Mouse (Mus musculus) adrenal gland, postnatal 10 days (tissue): ENCODE results near the gene Ctsw. TPM values are rescaled to one million over a fixed set of nuclear protein-coding genes. Genes with fewer than 3 reads are reported as not detected.
"Not testable (repeated sequence)": the region's sequence is repeated elsewhere in the genome, so short reads cannot be mapped to it uniquely, and the experiment has no call there.

ENCODE experiments used
- DNase-seq: peaks from one replicate; pipeline ENCODE4 v3.0.0; 2021; ENCODE audit warnings: mixed read lengths
- long read RNA-seq, 2 experiments: library from polyadenylated mRNA; stranded (forward); transcript quantifications; one replicate each; pipeline ENCODE4 v2.0.0; 2021
- total RNA-seq, 2 experiments: library from RNA; stranded (reverse); gene quantifications; 2 replicates each; pipeline ENCODE4 v1.2.3; 2021

Ctsw gene
- total RNA-seq, result 1 to 10 TPM; 1.4 to 1.8 TPM
- long read RNA-seq, experiment 1, partial matches to known transcripts, result 0 of 5 reads
- long read RNA-seq, experiment 1, other reads (novel, unspliced or antisense), result 3 of 5 reads
- long read RNA-seq, experiment 2, partial matches to known transcripts, result 0 of 1 reads
- long read RNA-seq, experiment 2, other reads (novel, unspliced or antisense), result 1 of 1 reads

DNA sequence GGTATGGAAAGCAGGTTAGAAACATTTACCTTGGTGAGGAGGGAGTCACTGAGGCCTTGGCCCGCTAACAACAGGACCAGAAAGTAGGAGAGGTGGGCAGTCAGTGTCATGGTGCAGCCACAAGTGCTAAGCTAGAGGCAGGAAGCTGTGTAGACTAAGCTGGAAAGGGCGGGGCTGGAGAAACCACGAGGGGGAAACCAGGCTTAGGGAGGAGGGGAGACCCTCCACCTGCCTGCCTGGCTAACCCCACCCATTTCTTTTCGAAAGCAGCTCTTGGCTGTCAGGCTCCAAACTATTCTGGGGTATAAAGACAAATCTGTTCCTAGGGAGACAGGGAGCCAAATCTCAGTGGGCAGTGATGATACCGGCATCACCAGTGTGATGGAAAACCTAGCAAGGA, at the start of gene Ctsw:
TSS of gene Ctsw (minus strand) at position 134 of the 400 bp plus-strand sequence.
- DNase-seq, result no peak

DNA sequence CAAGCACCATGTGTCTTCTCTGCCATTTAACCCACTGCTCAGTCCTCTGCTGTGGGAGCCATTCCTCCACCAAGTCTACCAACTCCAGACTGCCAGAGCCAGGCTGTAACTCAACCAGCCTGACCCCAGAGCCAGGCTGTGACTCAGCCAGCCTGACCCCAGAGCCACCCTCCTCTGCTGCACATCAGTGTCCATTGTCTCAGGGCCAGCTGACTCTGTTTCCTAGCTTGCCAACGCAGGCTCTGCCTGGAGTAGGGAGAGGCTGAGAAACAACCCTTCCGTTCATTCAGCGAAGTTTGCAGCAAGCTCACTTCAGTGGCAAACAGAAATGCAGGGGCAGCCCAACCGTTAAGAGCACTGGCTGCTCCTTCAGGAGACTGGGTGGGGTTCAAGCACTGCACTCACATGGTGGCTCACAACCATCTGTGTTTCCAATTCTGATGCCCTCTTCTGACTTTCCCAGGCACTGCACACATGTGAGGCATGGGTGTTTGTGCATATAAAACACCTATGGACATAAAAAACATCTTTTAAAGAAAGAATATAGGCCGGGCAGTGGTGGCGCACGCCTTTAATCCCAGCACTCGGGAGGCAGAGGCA, 48.7 kb upstream of the Ctsw start:
- no peak for DNase-seq

DNA sequence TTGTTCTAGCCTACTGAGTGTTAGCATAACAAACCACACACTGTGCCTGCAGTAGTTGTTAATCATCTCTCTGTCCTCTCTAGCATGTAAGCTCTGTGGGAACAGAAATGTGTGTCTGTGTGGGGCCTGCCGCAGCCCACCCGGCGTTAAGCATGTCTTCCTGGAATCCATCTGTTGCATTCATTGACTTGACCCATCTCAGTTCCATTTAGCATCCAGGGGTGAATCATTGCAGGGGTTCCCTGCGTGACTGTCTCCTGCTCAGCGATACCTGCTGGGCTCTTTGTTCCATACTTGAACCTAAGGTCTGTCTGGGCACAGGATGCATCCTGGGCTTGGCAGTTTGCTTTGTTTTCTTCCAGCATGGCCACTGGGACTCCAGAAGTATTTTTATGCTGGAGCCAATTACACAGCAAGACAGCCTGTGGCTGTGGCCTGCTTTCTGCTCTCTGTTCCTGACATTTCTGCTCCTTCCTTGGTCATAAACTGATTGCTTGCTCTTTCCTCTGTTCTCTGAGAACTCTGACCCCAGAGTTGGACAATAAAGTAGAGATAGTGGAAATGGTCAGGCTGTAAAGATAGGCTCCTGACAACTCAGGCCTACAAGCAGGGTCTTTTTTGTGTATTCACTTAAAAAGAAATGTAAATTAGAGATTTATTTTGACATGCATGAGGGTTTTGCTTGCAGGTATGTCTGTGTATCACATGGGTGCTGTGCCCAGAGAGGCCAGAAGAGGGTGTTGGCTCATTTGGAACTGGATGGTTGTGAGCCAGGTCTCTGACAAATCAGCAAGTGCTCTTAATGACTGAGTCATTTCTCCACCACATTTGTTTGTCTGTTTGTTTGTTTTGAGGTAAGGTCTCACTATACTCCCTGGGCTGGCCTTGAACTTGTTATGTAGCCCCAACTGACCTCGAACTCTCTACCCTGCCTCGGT, 47.8 kb upstream of the Ctsw start:
- DNase-seq, result no peak

DNA sequence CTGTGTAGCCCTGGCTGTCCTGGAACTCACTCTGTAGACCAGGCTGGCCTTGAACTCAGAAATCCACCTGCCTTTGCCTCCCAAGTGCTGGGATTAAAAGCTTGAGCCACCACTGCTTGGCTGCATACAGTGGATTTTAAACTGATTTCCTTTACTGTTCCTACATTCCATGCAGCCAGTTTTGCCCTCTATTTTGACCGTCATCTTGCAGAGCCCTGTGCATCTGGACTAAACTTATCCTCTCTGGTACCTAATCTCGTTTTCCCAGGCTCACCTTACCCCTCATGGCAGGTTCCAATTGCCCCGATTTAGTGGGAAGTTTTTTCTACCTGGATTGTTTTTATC, 44.7 kb upstream of the Ctsw start:
- DNase-seq, result no peak

DNA sequence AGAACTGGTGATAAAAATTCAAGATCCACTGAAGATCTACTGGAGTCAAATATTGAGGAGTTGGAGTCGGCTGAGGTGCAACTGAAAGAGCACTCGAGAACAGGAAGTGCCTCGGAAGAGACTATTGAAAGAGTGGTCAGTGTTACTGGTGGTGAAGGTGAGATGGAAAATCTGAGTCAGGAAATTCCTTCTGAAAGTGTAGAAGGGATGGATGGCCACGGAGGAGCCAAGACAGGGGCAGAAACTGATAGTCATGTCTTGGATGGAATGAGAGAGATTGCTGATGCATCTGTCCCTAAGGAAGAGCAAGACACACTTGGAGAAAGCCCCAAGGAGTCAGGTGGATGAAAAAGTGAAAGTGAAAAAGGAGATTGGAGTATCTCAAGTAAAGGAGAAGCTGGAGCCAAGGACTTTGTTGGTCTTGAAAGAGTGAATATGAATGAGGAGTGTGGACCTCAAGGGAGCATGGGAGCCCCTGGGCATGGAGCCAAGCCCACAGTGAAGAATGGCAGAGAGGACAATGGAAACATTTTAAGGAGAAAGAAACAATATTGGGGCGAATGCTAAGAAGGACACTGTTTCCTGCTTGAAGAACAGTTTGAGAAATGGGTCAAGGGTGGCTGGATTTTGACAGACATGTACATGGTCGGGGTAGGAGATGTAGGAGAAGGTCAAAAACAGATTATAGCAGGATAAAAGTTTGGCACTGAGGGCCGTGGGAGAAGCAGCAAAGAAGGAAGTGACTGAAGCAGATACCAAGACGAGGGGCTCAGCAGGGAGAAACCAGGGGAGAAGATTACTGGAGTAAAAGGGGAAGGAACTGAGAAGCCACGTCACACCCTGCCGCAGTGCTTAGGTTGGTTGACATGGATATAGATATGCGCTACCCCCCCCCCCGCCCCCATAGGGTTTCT, 44.0 kb upstream of the Ctsw start:
- no peak for DNase-seq

DNA sequence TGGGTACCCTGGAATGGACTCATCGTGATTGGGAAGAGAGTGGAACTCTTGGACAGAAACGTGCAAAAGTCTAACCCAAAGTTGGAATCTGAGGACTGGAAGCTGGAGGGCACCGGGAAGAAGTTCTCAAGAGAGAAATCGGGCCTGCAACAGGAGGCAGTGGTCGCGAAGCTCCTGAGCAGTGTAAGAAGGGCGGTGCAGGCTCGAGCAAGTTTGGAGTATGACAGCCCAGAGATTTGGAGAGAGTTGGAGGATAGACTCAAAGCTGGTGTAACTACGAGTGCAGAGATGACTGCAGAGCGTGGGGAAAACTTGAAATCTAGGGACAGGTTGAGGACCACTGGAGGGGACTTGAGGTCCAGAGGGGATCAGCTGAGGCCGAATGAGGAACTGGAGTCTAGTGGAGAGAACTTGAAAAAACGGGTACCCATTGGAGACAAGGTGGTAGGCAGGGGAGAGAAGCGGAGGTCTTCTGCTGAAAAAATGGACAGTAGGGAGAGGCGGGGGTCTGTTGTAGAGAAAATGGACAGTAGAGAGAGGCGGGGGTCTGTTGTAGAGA, 42.8 kb upstream of the Ctsw start:
- DNase-seq, result no peak

DNA sequence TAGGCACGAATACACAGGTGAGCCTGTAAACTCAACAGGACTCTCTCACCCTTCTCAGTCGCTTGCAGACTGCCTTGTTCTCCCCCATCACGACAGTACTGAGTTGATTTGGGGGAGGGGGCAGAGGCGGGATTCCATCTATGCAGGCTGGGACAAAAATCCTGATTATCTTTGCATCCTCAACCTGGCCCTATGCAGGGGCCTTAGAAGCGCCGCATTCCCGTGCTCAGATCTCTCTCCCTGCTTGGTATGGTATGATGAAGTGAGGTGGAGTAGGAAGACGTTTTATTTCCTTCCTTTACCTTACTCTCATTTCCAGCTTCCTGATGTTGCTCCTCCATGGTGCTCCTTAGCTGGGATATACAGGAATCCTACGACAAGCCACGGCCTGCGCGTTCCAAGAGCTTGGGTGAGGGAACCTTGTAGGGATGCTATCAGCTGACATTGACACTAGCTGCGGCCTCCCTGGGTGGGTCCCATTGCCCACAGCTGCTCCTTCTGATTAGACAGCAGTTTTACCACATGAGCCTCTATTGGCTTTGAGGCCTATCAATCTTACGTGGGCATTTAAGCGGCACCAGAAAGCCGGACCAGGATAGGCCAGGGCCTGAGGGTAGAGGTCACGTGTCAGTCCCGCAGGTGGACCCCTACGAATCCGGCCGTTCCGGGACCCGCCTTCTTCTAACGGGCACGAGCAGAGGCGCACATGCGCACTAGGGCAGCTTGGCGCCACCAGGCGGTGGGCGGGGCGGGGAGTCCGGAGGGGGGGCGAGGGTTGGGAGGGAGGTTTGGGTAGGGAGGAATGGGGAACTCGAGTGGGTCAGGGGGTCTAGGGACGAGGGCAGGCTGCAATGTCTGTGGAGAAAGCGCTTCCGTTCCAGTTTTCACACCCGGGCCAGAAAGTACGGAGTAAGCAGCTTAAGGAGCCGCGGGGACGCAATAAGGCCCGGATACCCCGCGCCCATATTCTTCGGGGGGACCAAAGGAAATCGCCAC, 42.0 kb upstream of the Ctsw start, which contains the start of gene Snx32:
TSS of gene Snx32 (minus strand) at position 508 of the 996 bp plus-strand sequence.
- DNase-seq, result peak; percentile 97

DNA sequence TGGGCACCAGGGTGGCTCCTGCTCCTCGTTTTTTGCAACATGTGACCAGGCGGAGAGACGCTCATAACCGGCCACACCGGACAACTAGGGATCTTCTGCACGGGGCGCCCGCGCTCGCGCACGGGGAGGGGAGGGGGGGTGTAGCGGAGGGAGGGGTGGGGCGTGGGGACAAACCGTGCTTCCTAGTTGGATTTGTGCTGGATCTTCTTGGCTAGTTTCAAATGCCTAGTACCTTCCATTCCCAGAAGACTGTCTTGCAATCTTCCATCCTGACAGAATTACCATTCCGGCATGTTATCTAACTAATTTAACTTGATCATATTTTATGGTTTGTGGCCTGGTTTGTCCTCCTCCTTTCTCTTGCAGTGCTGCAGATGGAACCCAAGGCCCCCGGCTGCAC, 35.4 kb upstream of the Ctsw start, which contains the start of gene 1700020D05Rik:
TSS of gene 1700020D05Rik (minus strand) at position 101 of the 400 bp plus-strand sequence.
- no peak for DNase-seq

DNA sequence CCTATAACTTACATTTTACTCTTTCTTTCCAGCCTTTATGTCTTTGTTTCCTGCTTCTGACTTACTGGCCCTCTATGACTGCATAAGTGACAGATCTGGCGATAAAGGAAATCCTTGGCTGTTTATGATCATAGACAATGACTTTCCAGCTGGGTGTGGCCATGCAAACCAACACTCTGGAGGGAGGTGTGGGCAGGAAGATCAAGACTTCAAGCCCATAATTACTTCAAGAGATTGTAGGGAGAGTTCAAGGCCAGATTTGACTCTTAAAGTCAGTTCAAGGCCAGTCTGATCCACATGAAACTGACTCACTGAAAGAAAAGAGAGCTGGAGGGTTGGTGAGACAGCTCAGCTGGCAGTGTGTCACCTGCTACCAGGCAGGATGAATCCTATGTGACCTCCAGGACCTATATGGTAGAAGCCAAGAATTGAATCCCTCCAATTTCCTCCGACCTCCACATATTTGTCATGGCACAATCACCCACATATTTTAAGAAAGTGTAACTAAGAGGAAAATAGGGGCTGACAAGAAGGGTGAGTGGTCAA, 32.1 kb upstream of the Ctsw start:
- DNase-seq, result no peak

DNA sequence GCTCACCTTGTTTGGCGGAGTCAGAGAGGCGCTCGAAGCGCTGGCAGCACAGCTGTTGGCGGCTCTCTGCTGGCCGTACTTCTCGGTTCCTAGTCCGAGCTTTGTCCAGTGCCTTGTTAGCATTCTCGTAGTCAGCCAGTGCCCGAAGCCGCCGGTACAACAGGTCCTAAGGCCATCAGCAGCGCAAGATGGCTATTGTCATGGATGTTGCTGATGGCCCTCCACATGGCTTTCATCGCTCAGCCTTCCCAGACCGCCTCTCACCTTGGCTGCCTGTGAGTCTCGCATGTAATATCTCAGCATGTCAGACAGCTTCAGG, 27.7 kb upstream of the Ctsw start:
- no peak for DNase-seq

DNA sequence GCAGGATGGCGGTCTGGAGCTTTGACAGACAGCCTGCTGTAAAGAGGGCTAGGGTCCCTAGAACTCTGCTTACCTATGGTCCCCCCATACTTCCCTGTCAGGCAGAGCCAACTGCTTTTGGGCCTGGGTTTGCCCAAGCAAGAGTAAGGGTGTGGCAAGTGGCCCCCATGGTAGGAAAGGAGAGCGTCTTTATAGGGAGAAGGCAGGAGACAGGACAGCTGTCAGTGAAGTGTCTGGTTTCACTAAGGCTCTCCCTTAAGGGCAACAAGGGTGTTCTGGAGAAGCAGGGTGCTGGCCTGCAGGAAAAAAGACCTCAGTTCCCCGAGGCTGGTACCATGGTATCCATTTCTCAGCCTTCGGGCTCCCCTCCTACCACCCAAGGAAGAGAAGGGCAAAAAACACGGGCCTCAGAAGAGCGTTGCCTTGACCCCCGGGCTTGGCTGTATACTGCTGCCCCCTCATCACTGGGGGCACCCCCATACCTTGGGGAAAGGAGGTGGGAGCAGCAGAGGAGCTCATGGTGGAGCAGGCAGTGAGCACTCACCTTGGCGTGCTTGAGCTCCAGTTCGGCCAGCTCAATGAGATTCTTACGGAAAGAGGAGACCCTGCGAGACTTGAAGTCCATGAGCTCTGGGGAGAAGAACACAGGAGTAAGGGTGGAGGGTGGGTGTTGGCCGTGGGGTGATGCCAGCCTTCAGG, 27.2 kb upstream of the Ctsw start:
- no peak for DNase-seq

DNA sequence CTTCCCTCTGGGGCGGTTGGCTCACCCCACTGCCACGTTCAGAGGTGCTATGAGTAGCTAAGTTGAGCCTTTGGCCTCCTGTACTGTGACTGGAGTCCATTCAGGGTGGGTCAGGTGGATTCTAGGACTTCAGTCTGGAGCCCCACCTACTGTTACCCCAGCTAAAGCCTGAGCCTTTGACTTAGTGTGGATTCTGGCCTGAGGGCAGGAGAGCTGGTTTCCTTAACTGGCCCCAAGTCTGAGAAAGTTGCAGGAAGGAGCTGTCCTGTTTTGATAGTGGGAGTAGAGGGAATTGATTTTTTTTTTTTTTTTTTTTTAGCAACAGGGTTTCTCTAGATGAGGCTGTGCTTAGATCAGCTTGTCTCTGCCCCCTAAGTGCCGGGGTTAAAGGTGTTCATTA, 26.0 kb upstream of the Ctsw start:
- no peak for DNase-seq

DNA sequence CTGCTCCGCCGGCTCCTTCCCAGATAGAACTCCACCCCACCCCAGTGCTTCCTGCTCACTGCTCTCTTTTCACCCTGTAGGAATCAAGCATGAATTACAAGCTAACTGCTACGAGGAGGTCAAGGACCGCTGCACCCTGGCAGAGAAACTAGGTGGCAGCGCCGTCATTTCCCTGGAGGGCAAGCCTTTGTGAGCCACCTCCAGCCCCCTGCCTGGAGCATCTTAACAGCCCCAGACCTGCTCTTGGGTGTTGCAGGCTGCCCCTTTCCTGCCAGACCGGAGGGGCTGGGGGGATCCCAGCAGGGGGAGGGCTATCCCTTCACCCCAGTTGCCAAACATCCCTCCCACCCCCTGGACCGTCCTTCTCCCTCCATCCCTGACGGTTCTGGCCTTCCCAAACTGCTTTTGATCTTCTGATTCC, 25.0 kb upstream of the Ctsw start:
- not testable (repeated sequence) for DNase-seq

DNA sequence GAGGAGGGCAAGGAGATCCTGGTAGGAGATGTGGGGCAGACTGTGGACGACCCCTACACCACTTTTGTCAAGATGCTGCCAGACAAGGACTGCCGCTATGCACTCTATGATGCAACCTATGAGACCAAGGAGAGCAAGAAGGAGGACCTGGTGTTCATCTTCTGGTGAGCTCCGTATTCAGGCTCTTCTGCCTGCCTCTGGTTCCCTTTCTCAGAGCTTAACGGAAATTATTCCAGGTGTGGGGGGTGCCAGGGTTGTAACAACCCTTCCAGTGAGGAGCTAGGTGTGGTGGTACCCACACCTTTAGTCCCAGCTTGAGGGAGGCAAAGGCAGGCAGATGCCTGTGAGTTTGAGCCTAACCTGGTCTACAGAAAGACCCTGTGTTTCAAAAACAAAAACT, 24.3 kb upstream of the Ctsw start:
- DNase-seq, result no peak

DNA sequence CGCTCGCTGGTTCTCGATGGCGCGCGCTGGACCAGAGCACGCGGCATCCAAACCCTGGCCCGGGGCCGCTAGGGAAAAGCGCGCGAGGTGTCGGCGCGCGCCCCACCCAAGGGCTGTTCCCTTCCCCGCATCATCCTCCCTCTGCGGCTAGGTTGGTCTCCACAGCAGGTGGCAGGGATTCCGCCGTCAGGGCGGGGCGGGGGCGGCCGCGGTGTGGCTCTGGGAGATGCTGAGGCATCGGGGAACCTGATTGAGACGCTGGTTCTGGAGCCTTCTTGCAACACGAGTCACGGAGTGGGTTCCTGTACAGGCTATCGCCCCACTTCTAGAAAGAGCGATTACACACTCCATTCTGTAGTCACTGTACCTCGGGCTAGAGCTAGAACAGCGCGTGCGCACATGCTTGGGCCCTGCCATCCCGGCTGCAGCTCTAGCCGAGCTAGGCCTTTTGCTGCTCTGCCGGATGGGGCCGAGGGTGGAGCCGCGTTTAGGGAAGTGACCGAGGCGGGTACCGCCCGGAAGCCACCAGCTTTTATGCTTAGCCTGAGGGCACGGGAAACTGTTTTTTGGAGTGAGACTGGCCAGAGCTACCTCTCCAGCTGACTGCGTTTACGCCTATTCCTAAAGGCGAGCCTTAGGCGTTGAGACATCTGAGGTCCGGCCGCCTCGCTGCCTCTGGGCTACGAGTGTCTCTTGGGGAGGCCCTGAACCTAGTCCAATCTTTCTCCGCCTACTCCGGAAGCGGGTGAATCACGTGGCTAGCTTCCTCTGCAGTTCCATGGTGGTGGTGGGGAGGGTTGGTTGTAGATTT, 22.8 kb upstream of the Ctsw start:
- peak; percentile 91 for DNase-seq

DNA sequence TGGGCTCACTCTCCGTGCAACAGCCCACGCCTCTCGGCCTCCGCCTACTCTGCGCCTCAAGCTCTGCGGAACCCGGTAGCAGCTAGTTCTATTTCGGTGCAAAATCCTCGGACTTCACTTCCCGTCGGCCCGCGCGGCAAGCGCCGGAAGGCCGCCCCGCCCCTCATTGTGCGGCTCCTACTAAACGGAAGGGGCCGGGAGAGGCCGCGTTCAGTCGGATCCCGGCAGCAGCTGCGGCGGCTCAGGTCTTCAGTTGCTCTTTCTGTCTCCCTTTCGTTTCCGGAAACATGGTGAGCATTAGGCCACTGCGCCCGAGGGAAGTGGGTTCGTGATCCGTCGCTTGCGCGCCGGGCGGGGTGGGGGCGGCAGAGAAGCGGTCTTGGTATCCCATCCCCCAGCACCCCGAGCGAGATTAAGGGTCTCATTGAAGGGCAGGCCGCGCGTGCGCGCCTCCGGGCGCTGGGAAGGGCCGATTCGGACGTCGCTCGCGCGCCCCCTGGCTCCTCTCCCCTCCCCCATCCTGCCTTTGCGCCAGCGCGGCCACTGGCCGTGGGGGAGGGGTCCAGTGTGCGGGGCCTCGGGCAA, 22.1 kb upstream of the Ctsw start, which contains the start of gene Cfl1:
TSS of gene Cfl1 (plus strand) at position 143 of the 585 bp plus-strand sequence.
- DNase-seq, result peak; percentile 96

DNA sequence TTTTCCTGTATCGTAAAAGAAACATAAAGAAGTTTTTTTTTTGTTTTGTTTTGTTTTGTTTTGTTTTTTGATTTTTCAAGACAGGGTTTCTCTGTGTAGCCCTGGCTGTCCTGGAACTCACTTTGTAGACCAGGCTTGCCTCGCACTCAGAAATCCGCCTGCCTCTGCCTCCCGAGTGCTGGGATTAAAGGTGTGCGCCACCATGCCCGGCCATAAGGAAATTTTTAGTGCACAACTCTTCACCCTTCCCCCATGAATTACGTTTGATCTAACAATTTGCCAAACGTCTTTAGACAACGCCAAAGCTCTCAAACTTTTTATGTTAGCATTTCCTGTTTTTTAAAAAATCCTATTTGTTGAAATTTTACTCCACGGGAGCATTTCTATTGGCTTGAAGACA, 21.4 kb upstream of the Ctsw start:
- DNase-seq, result not testable (repeated sequence)

DNA sequence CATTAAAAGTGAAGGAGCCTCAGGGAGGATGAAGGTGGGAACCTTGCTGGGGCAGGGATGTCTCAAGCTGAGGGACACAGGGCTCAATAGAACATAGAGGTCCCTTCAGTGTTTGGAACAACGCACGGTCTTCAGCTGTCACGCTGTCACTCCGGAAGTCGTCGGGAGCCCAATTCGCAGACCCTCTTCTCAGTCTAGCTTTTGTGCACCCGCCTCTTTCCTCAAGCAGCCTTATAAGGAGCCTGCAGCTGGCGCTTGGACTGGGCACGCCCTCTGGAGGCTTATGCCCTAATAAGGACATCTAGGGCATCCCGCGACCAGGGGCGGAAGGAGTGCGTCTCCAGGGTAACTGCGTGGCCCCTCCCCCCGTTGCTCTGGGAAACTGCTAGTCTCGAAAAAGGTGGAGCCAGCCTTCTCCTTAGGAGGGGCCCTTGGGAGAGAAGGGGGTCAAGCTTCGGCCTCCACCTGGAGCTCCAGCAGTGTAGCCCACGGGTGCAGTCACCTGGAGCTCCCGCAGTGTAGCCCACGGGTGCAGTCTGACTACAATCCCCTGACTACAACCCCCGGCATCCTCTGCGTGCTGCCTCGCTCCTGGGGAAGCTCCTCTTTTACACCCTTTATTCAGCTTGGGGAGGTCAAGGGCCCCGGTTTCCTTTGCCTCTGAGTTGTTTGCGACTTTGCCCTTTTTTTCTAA, 20.7 kb upstream of the Ctsw start:
- peak; percentile 97 for DNase-seq
